Mouse (Mus musculus): ENCODE results near the gene Nanp. TPM values are rescaled to one million over a fixed set of nuclear protein-coding genes. Genes with fewer than 3 reads are reported as not detected.

Nanp gene
- 1.9 and 8.8 TPM in 2 replicates for polyA plus RNA-seq (2012; ENCODE audit: low replicate concordance)

DNA sequence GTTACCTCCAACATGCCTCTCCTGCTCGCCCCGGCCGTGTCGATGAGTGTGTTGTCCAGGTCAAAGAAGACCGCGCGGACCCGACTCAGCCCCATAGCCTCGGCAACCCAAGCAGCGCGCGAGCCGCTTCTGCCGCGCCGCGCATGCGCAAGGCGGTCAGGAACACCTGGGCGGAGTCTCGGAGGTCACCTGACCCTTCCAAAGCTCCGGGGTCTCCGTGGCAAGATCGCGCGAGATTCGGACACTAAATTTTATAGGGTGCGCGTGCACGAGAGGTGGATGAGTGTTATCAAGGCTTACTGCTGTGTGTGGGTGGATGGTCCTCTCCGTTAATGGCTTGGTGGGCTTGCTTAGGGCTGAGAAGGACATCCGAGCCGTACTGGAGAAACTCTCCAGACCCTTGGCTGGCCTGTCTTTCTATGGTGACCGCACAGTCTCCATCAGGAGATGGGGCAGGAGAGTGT is at the start of gene Nanp, which contains the start of gene Ninl:
Nanp (minus strand) TSS at position 167 of the 464 bp plus-strand sequence.
Ninl (minus strand) TSS at position 151 of the 464 bp plus-strand sequence.

Other genes starting within 250 kb of the Nanp start
- gene Abhd12, start 134.7 kb downstream of the Nanp start, polyA plus RNA-seq (2012; ENCODE audit: low replicate concordance), result 72.4 and 129 TPM in 2 replicates
- 1.5 and 5.5 TPM in 2 replicates for gene Gins1, start 134.0 kb downstream of the Nanp start, polyA plus RNA-seq (2012; ENCODE audit: low replicate concordance)
- gene Ninl, start within 50 bp of the Nanp start, polyA plus RNA-seq (2012; ENCODE audit: low replicate concordance), result 0.50 and 1.5 TPM in 2 replicates
- not detected in 2 replicates for gene Gm14151, start 53.0 kb upstream of the Nanp start, polyA plus RNA-seq (2012; ENCODE audit: low replicate concordance)
- not detected in 2 replicates for gene Gm14147, start 58.8 kb upstream of the Nanp start, polyA plus RNA-seq (2012; ENCODE audit: low replicate concordance)